Mouse (Mus musculus): Measurements from ENCODE around the gene Serpini2. TPM values are rescaled to one million over a fixed set of nuclear protein-coding genes. Genes with fewer than 3 reads are reported as not detected.
"Not testable (repeated sequence)": the region's sequence is repeated elsewhere in the genome, so short reads cannot be mapped to it uniquely, and the experiment has no call there.

The Serpini2 gene
- not detected for total RNA-seq (2021)

DNA sequence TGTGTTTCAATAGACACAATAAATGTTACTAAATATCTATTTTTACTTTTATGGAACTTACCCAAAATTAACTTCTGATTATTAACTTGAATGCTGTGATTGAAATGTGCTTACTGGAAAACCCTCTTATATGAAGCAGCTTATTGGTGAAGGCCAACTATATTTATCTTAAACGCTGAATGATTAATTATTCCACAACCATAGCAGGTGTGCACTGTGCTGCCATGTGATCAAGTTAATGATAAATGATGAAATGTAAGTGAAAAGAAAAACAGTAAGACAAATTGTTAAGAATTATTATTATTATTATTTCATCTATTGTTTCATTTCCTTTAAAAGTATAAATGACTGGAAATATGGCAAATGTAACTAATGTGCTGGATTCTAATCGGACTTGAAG, at the start of gene Serpini2:
Gene Serpini2, minus strand, starts transcription at position 101 of the 400 bp plus-strand sequence.
- intact Hi-C loops (cut with DNase I) = no loop called here
- no peak for DNase-seq (ENCODE audit: extremely low spot score in 1 of 2, low spot score in 2 of 2)

DNA sequence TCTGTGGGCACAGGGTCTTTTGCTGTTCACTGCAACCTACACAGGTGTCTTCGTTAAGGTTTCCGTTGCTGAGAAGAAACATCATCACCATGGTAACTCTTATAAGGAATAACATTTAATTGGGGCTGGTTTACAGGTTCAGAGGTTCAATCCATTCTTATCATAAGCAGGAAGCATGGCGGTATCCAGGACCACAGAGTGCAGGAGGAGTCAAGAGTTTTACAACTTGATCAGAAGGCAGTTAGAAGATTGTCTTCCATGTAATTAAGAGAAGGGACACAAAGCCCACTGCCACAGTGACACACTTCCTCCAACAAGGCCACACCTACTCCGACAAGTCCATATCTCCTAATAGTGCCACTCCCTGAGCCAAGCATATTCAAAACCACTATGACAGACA, 39.0 kb upstream of the Serpini2 start:
- intact Hi-C loops (cut with DNase I) = no loop called here
- no peak for DNase-seq (ENCODE audit: extremely low spot score in 1 of 2, low spot score in 2 of 2)

DNA sequence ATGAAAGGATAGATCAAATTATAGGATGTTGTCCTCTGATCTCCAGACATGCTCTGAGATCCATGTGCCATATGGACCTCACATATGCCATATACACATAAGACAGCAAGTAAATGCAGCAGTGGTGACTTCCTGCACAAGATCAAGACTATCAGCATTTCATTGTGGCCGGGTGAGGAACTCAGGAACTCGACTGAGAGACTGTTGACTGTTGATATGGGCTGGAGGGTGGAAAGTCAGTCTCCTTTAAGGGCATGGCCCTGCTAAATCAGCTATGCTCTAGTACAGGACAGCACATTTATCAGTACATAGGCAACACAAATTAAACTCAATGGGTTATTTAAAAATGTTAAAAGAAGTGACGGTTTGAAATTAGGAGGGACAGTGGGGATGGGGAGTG, 38.4 kb upstream of the Serpini2 start:
- intact Hi-C loops (cut with DNase I) = no loop called here
- DNase-seq (ENCODE audit: extremely low spot score in 1 of 2, low spot score in 2 of 2) = no peak

DNA sequence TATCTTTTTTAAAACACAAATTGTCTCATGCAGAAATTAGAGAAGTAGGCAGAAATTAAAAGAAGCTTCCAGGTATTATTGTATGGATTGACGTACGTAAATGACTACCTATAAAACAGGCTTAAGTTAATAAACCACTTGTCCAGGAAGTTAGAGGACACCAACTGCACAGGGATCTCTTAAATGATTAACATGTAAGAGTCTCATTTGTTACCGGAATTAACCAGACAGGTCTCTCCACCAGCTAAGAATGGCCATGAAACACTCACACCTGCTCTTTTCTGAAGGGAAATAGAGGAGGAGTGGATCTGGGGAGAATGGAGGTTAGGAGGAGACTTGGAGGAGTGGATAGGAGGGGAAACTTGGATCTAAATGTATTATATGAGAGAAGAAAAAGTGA, 35.7 kb upstream of the Serpini2 start:
- DNase-seq (ENCODE audit: extremely low spot score in 1 of 2, low spot score in 2 of 2) = no peak
- intact Hi-C loops (cut with DNase I) = no loop called here

DNA sequence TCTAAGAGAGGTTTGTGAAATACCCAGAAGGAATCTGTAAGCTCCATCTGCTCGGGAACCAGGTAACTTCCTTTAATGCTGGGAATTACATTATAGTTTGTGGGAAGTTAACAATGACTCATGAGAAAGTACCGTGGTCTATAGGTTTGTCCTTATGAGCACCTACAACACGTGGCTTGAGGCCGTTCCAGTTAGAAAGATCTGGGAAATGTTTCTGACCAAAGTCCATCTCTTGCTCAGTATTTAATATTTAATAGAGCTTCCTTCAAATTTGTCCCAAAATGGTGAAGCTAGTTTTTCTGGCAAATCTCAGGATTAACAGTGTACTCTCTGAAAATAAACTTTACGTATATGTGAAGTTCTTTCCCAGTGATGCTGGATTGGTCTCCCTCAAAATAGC, 34.7 kb upstream of the Serpini2 start:
- DNase-seq (ENCODE audit: extremely low spot score in 1 of 2, low spot score in 2 of 2) = no peak
- intact Hi-C loops (cut with DNase I) = no loop called here

DNA sequence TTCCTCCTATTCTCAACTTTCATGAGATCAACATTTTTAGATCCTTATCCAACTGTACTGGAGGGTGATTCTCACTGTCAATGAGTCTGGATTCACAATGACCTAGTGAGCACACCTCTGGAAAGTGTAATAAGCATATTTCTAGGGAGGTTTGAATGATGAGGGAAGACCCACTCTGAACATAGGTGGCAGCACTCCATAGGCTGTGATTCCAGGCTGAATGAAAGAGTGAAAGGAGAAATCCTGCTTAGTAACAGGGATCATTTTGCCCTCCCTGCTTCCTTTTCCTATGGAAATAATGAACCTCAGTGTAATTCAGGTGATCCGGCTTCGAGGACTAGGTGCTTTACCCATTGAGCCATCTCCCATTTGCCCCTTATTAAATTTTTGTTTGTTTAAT, 31.2 kb upstream of the Serpini2 start:
- no peak for DNase-seq (ENCODE audit: extremely low spot score in 1 of 2, low spot score in 2 of 2)
- intact Hi-C loops (cut with DNase I) = no loop called here

DNA sequence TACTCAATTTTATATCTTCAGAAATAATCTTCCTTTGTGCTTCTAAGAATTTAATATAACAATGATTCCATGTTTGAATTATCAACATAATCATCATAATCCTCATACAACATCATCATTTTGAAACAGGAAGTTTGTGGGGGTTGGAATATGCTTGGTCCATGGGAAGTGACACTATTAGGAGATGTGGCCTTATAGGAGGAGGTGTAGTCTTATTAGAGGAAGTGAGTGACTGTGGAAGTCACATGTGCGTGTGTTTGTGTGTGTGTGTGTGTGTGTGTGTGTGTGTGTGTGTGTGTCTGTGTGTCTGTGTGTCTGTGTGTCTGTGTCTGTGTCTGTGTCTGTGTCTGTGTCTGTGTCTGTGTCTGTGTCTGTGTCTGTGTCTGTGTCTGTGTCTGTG, 29.6 kb upstream of the Serpini2 start:
- DNase-seq (ENCODE audit: extremely low spot score in 1 of 2, low spot score in 2 of 2); intact Hi-C loops (cut with DNase I): not testable (repeated sequence)

DNA sequence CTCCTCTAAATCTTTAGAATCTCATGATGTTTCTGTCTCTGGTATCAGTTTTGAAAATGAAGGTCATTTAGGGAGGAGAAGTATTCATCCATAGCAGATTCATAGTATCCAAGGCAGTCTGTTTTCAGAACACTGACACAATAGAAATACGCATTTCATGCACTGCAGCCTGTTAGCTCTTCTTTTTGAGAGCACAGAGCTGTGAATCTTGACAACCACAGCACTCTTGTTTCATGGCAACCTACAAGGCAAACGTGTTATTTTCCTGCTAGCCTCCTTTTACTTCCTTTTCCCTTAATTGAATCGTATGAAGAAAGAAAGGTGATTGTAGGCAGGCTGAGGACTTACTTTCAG, 27.9 kb upstream of the Serpini2 start:
- DNase-seq (ENCODE audit: extremely low spot score in 1 of 2, low spot score in 2 of 2) = peak in 1 of 2 experiments; percentile 7
- intact Hi-C loops (cut with DNase I) = no loop called here

DNA sequence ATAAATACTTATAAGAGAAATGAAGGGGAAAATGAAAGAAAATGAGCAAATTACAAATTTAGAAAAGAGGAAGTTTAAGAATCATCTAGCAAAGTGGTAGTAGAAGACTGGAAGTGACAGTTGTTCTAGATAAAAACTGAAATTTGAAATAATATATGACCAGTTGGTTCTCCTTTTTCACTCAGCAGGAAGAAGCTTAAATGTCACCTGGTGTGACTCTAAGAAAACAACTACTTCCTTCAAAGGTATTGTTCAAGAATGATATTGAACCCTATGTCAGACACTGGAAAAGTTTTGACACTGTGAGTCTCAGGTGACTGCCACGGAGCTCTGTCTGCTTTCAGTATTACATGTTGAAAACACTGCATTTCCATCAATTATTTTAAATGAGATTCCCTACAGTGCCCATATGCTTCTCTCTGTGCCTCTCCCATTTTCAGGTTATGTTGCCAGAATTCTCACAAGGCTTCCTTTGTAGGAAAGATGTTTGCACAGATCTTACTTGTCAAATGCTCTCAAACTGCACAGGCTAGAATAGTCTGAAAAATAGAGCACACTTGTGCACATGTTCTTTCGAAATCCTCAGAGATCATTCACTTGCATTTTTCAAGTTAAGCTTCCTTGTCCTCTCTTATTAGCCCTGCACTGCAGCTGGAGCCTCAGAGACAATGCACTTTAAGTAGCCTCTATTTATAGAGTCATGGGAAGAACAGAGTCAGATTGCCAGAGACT, 27.3 kb upstream of the Serpini2 start:
- peak in 1 of 2 experiments; percentile 11 for DNase-seq (ENCODE audit: extremely low spot score in 1 of 2, low spot score in 2 of 2)
- intact Hi-C loops (cut with DNase I) = no loop called here

DNA sequence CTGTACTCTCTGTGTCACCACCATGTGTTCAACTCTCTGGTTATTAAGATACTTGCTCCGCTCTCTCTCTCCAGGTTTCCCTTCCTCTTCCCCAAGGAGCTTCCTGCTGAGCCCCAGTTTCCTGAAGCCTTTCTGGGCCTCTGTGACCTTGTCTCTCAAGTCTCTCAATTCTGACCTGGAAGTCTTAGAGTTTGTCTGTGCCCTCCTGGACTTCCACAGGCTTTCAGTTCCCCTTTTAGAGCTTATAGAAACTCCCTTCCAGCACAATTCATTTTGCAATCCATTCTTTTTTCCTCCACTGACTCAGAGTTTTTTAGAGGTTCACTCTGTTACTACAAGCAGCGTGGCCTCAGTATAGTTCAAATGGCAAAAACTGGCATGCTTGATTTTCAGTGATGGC, 23.4 kb upstream of the Serpini2 start:
- intact Hi-C loops (cut with DNase I) = no loop called here

DNA sequence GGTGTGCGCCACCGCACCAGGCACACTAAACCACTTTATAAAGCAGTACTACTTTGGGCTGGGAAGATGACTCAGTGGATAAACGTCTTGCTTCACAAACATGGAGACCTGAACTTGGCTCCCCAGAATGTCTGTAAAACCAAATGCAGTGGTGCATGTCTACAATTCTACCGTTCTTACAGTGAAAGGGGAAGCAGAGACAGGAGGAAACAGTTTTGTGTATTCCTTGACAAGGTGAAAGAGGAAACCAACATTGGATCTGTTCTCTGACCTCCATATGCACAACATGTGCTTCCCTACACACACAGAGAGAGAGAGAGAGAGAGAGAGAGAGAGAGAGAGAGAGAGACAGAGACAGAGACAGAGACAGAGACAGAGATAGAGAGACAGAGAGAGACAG, 7.6 kb upstream of the Serpini2 start:
- intact Hi-C loops (cut with DNase I) = no loop called here
- DNase-seq (ENCODE audit: extremely low spot score in 1 of 2, low spot score in 2 of 2) = no peak

More for the DNA sequence above, 23.4 kb upstream of the Serpini2 start:
- no peak for DNase-seq (ENCODE audit: extremely low spot score in 1 of 2, low spot score in 2 of 2)

DNA sequence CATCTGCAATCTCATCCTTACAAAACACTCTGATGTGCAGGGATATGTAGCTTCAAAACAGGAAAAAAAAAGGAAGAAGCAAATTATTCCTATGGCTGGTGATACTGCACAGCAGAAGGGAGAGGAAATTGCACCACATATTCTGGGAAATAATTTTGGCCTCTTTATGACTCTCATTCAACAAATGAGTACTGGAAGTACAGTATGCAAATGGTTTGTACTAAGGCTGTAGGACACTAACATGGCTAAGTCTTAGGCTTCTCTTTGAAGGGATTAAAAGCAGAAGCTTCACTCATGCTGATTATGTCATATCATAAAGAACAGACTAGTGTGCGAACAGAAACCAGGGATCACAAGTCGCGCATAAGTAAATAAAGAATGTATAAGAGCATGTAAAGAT, 6.6 kb upstream of the Serpini2 start:
- no peak for DNase-seq (ENCODE audit: extremely low spot score in 1 of 2, low spot score in 2 of 2)
- intact Hi-C loops (cut with DNase I) = no loop called here

DNA sequence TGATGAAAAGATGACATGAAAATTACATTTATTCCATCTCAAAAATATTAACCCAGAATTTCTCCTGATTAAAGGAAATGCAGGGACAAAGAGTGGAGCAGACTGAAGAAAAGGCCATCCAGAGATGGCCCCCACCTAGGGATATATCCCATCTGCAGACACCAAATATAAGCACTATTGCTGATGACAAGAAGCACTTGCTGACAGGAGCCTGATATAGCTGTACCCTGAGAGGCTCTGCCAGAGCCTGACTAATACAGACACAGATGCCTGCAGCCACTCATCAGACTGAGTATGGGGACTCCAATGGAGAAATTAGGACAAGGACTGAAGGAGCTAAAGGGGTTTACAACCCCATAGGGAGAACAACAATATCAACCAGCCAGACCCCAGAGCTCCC, 5.2 kb upstream of the Serpini2 start:
- DNase-seq (ENCODE audit: extremely low spot score in 1 of 2, low spot score in 2 of 2) = no peak
- intact Hi-C loops (cut with DNase I) = no loop called here

DNA sequence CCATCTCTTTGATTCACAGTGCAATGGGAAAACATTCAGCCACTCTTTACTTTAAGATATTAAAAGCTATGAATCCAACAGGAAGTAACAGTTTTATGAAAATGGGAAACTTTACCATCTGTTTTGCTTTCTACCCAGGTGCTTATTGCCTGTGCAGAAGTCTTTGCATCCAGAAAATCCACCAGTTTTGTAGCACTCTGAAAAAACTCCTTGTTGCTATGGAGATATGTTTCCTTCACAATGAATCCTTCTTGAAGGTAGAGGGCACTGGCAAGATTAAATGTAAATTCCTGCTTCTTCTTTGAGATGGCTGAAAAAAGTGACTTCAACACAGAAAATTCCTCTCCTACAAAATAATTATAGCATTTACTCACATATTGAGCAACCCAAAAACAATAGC, 10.5 kb downstream of the Serpini2 start:
- intact Hi-C loops (cut with DNase I) = no loop called here
- peak in 1 of 2 experiments; percentile 13 for DNase-seq (ENCODE audit: extremely low spot score in 1 of 2, low spot score in 2 of 2)

DNA sequence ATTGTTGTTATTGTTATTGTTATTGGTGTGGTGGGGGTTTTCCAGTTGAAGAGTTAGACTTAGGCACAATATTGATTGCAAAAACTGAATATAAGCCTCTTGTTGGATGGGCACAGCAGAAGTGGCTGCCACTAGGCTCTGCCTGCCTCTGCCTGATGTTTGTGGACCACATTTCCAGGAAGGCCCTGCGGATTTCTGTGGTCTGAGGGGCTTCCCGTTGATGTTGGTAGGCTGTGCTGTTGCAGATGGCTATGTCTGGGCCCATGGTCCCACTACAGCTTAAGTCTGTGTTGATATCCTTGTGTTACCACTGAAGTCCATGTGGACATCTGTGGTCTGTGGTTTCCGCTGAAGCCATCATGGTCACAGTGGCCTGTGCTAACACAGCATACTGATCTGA, 50.2 kb downstream of the Serpini2 start:
- DNase-seq (ENCODE audit: extremely low spot score in 1 of 2, low spot score in 2 of 2) = no peak
- intact Hi-C loops (cut with DNase I) = loop anchor here (2.0 to 10.0 kb wide), 3 partner anchors 295 to 783 kb away; no protein-coding TSS in a partner anchor

DNA sequence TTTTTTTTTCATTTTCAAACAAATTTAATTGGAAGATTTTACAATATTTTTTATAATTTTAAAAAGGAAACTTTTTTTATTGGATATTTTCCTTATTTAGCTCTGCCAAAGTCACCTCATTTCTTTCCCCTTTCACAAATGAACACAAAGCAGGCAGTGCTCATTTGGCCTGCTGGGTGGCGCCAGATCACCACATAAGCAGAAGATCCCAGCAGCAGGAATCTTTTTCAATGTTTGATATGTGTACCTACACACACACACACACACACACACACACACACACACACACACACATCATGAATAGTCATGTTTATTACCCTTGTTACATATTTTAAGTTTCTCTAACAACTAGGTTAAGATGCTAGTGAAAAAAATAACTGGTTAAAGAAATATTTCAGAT, 50.7 kb downstream of the Serpini2 start:
- intact Hi-C loops (cut with DNase I) = loop anchor here (2.0 to 5.0 kb wide), 2 partner anchors 502 to 783 kb away; no protein-coding TSS in a partner anchor
- DNase-seq (ENCODE audit: extremely low spot score in 1 of 2, low spot score in 2 of 2) = peak; percentile 51 to 53

DNA sequence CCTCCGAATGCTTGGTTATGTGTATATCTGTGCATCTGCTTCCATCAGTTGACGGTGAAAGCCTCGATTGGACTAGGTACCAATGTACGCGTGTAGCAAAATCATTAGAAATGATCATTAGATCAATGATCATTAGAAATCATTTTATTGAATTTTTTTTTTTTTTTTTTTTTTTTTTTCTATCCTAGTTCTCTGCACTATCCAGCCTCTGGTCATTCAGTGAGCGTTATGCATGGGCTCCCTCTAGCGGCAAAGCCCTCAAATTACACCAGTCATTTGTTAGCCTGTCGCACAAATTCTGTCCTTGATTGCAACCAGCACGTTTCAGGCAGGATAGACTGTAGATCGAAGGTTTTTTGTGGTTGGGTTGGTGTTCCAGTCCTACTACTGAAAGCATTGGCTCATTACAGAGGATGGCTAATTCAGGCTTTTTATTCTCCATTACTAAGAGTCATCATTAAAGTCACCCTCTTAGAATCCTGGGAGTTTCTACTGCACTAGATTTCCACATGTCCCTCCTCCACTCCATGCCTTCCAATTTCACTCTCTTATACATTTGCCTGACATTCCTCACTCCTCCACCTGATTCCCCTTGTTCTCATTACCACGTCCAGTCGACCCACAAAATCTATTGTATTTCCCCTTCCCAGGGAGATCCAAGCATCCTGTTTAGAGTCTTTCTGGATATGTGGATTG, 66.9 kb downstream of the Serpini2 start:
- peak; percentile 4 to 30 for DNase-seq (ENCODE audit: extremely low spot score in 1 of 2, low spot score in 2 of 2)
- intact Hi-C loops (cut with DNase I) = no loop called here
